Comparison of ENCODE assay signal across 18 mouse cellular contexts in genomic region chr4:144913298-144914152, GRCm38 (mm10). TPM values are rescaled to one million over a fixed set of nuclear protein-coding genes. Genes with fewer than 3 reads are reported as not detected.
DNase-seq lines count a peak whose midpoint lies in the region; ATAC-seq lines count a peak whose summit lies in the region.
"Had no signal": no experiment of that assay in that cellular context is flagged by ENCODE, and none has a peak within 500 bp of the region (broad histone marks: within the 10 kb centered on the region; RNA-seq: fewer than 3 reads in every experiment).

No protein-coding gene starts in this region.

- no peaks in the 10 kb centered on the region for H3K9me3 ChIP-seq in kidney, embryonic 14.5 days (ENCODE audit: control insufficient read depth, low read length)
- no peaks in the 10 kb centered on the region for H3K9me3 ChIP-seq in liver, embryonic 11.5 days (ENCODE audit: control insufficient read depth, low read length)
- H3K9me3 ChIP-seq in stomach, embryonic 15.5 days, result no peaks in the 10 kb centered on the region
- H3K9me3 ChIP-seq: embryonic facial prominence, embryonic 15.5 days; forebrain, embryonic 13.5 days; midbrain, embryonic 10.5 days had no signal

- ATAC-seq in kidney, embryonic 14.5 days (ENCODE audit: low FRiP score, low TSS enrichment), result no peak
- peak; percentile 52; the same call in 1 of the 2 replicates for ATAC-seq in liver, embryonic 11.5 days (replicated peaks; ENCODE audit: low FRiP score)
- ATAC-seq in stomach, embryonic 15.5 days (ENCODE audit: insufficient read depth, low FRiP score, low read depth), result peak; percentile 28; the same call in 1 of the 2 replicates
- ATAC-seq: forebrain, embryonic 13.5 days had no signal

- H3K4me1 ChIP-seq in kidney, embryonic 14.5 days (ENCODE audit: control insufficient read depth, insufficient read depth, low read length), result no peaks in the 10 kb centered on the region
- H3K4me1 ChIP-seq in liver, embryonic 11.5 days (replicated peaks; ENCODE audit: control insufficient read depth, insufficient read depth, low read length), result 0 out of 2 replicates have a peak, but pooled peaks cover 2% of the 10 kb centered on the region
- no peaks in the 10 kb centered on the region for H3K4me1 ChIP-seq in stomach, embryonic 15.5 days
- H3K4me1 ChIP-seq: embryonic facial prominence, embryonic 15.5 days; forebrain, embryonic 13.5 days; midbrain, embryonic 10.5 days had no signal

- no peak overlapping the region for H3K27ac ChIP-seq in kidney, embryonic 14.5 days (ENCODE audit: low read depth, low read length)
- H3K27ac ChIP-seq in liver, embryonic 11.5 days (ENCODE audit: low read depth, low read length), result no peak overlapping the region
- no peak overlapping the region for H3K27ac ChIP-seq in stomach, embryonic 15.5 days
- H3K27ac ChIP-seq: embryonic facial prominence, embryonic 15.5 days; forebrain, embryonic 13.5 days; heart, adult 2 months; hindbrain, embryonic 14.5 days; left cerebral cortex, adult 2 months; midbrain, embryonic 10.5 days had no signal

- H3K36me3 ChIP-seq in kidney, embryonic 14.5 days (ENCODE audit: control insufficient read depth, insufficient read depth, low read length), result peaks cover 30% of the 10 kb centered on the region
- H3K36me3 ChIP-seq in liver, embryonic 11.5 days (ENCODE audit: control insufficient read depth, insufficient read depth, low read length), result no peaks in the 10 kb centered on the region
- peaks cover 1% of the 10 kb centered on the region; the same call in 1 of the 2 replicates for H3K36me3 ChIP-seq in stomach, embryonic 15.5 days
- H3K36me3 ChIP-seq: midbrain, embryonic 10.5 days had no signal

- no peak overlapping the region for H3K4me3 ChIP-seq in kidney, embryonic 14.5 days (ENCODE audit: low read length)
- no peak overlapping the region for H3K4me3 ChIP-seq in liver, embryonic 11.5 days (ENCODE audit: low read depth, low read length)
- no peak overlapping the region for H3K4me3 ChIP-seq in stomach, embryonic 15.5 days (replicated peaks)
- H3K4me3 ChIP-seq: embryonic facial prominence, embryonic 15.5 days; forebrain, embryonic 13.5 days; heart, adult 2 months; left cerebral cortex, adult 2 months; midbrain, embryonic 10.5 days had no signal

- DNase-seq in adrenal gland, adult 2 months, result peak; percentile 74
- DNase-seq in adrenal gland, postnatal 4 days (ENCODE audit: low spot score in 2 of 2), result no peak
- peak; percentile 46 to 58 for DNase-seq in kidney, postnatal 36 days
- DNase-seq in liver, embryonic 11.5 days (ENCODE audit: low spot score), result no peak
- DNase-seq in T-cell, adult 2 months (ENCODE audit: low spot score), result no peak
- DNase-seq in cerebellum, postnatal 4 days (ENCODE audit: low spot score in 2 of 2), result no peak
- DNase-seq: cerebellum, adult 2 months; heart, adult 2 months; heart, postnatal 10 days; kidney, adult 8-10 months; spleen, adult 18-20 months had no signal

- H3K4me2 ChIP-seq in kidney, embryonic 14.5 days (replicated peaks; ENCODE audit: low read depth, low read length), result no peak overlapping the region
- H3K4me2 ChIP-seq in liver, embryonic 11.5 days, result no peak overlapping the region
- H3K4me2 ChIP-seq in stomach, embryonic 15.5 days, result no peak overlapping the region
- H3K4me2 ChIP-seq: embryonic facial prominence, embryonic 15.5 days; forebrain, embryonic 13.5 days; hindbrain, embryonic 14.5 days had no signal

- WGBS in kidney, embryonic 14.5 days, result 89% methylated on average over 6 of the region's 6 CpGs
- 71% methylated on average over 6 of the region's 6 CpGs for WGBS in liver, embryonic 11.5 days
- 68% methylated on average over 6 of the region's 6 CpGs for WGBS in stomach, embryonic 15.5 days

- no peaks in the 10 kb centered on the region for H3K27me3 ChIP-seq in kidney, embryonic 14.5 days (ENCODE audit: control insufficient read depth, insufficient read depth, low read length)
- no peaks in the 10 kb centered on the region for H3K27me3 ChIP-seq in liver, embryonic 11.5 days (replicated peaks; ENCODE audit: control insufficient read depth, insufficient read depth, low read length)
- H3K27me3 ChIP-seq in stomach, embryonic 15.5 days (replicated peaks), result no peaks in the 10 kb centered on the region
- H3K27me3 ChIP-seq: embryonic facial prominence, embryonic 15.5 days; forebrain, embryonic 13.5 days had no signal

- no peak overlapping the region for H3K9ac ChIP-seq in kidney, embryonic 14.5 days (ENCODE audit: low read depth, low read length)
- no peak overlapping the region for H3K9ac ChIP-seq in liver, embryonic 11.5 days (ENCODE audit: low read depth, low read length)
- H3K9ac ChIP-seq in stomach, embryonic 15.5 days, result no peak overlapping the region
- H3K9ac ChIP-seq: embryonic facial prominence, embryonic 15.5 days; forebrain, embryonic 13.5 days; hindbrain, embryonic 14.5 days had no signal

RNA-seq across cellular contexts. Expression of gene Dhrs3, which starts 20.9 kb away (rescaled TPM):
- total RNA-seq in adrenal gland, adult 2 months (2021), result 100 to 1,000 TPM in 1 of 2 experiments, 10 to 100 TPM in 1; 94.8 to 157 TPM
- 96.3 and 135 TPM in 2 replicates for polyA plus RNA-seq in adrenal gland, adult 2 months (2012; rRNA removed)
- total RNA-seq in adrenal gland, postnatal 4 days (2021), result 10 to 100 TPM; 75.8 to 96.2 TPM
- 153 and 226 TPM in 2 replicates for polyA plus RNA-seq in kidney, embryonic 14.5 days (2014; fragmentation: Nextera tagmentation; extraction: Ambion mirVana)
- polyA plus RNA-seq in liver, embryonic 11.5 days (2014; fragmentation: Nextera tagmentation; extraction: Ambion mirVana), result 42.9 and 45.3 TPM in 2 replicates
- polyA plus RNA-seq in stomach, embryonic 15.5 days (2015; fragmentation: Nextera tagmentation; extraction: Ambion mirVana), result 112 and 117 TPM in 2 replicates

Comparison
In these comparisons a context has a peak if more than half of its experiments do, and no peak if none do; other contexts are left out.
1. DNase-seq: peak in adrenal gland, adult 2 months (single experiment) and kidney, postnatal 36 days (2 of 2); none in adrenal gland, postnatal 4 days (0 of 2), liver, embryonic 11.5 days (single experiment), T-cell, adult 2 months (single experiment) and cerebellum, postnatal 4 days (0 of 2).